Mouse (Mus musculus): ENCODE results near the gene Map4k1. TPM values are rescaled to one million over a fixed set of nuclear protein-coding genes. Genes with fewer than 3 reads are reported as not detected.

Map4k1 gene
- polyA plus RNA-seq, 1 experiment from 2014 or later = 6.2 TPM

- 86% methylated on average over 7 of the region's 7 CpGs for WGBS
- Histone ChIP-seq H3K4me3 (no peak overlapping the region), H3K4me2 (replicated peaks) (no peak overlapping the region), H3K9me3 (no peaks in the 10 kb centered on the region), H3K4me1 (peaks cover 14% of the 10 kb centered on the region), H3K27ac (replicated peaks) (no peak overlapping the region), H3K27me3 (no peaks in the 10 kb centered on the region), H3K36me3 (no peaks in the 10 kb centered on the region; the same call in 1 of the 2 replicates), H3K9ac (replicated peaks) (0 out of 2 replicates have a peak overlapping the region, but pooled peaks have one; percentile 1)
- ATAC-seq (ENCODE audit: low FRiP score, low read depth) = no peak
Measured at GRCm38 (mm10) chr7:28985207-28985606, 3.4 kb downstream of the Map4k1 start.

DNA sequence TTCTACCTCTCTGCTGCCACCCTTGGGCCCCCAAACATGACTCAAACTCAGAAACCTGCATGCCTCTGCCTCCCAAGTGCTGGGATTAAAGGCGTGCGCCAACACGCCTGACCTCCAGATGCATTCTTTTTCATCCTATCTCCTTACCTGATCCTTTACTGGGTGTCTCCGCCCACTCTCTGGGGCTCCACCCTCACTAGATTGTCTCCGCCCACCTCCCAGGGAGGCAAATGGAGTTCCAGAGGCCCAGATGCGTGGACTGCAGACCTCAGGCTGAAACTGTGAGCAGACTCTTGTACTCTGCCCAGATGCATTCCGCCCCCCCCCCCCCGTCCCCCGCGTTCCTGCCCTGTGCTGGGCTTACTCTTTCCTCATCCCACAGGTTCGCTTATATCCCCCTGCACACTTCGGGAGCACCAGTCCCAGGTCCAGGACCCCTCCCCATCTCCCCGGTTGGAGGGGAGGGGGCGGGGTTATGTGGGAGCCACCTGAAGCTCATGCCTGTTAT is 9.0 kb downstream of the Map4k1 start:
- no peak overlapping the region for H3K4me3 ChIP-seq
- H3K27me3 ChIP-seq = no peaks in the 10 kb centered on the region
- no peaks in the 10 kb centered on the region for H3K9me3 ChIP-seq
- H3K9ac ChIP-seq (replicated peaks) = no peak overlapping the region
- no peak overlapping the region for H3K4me2 ChIP-seq (replicated peaks)
- no peaks in the 10 kb centered on the region for H3K36me3 ChIP-seq
- no peaks in the 10 kb centered on the region for H3K4me1 ChIP-seq
- H3K27ac ChIP-seq (replicated peaks) = no peak overlapping the region
- 47% methylated on average over 14 of the region's 14 CpGs for WGBS
- no peak for ATAC-seq (ENCODE audit: low FRiP score, low read depth)

GRCm38 (mm10) chr7:28991616-28992015 is 9.8 kb downstream of the Map4k1 start:
- Histone ChIP-seq H3K9me3 (no peaks in the 10 kb centered on the region), H3K27me3 (no peaks in the 10 kb centered on the region), H3K4me3 (no peak overlapping the region), H3K4me2 (replicated peaks) (no peak overlapping the region), H3K27ac (replicated peaks) (no peak overlapping the region), H3K36me3 (no peaks in the 10 kb centered on the region), H3K4me1 (no peaks in the 10 kb centered on the region), H3K9ac (replicated peaks) (no peak overlapping the region)
- ATAC-seq (ENCODE audit: low FRiP score, low read depth) = no peak
- WGBS = 58% methylated on average over 5 of the region's 5 CpGs

- Histone ChIP-seq H3K4me3 (no peak overlapping the region), H3K4me1 (no peaks in the 10 kb centered on the region), H3K4me2 (replicated peaks) (no peak overlapping the region), H3K9me3 (no peaks in the 10 kb centered on the region), H3K9ac (replicated peaks) (no peak overlapping the region), H3K36me3 (no peaks in the 10 kb centered on the region), H3K27me3 (no peaks in the 10 kb centered on the region), H3K27ac (replicated peaks) (no peak overlapping the region)
- WGBS = 88% methylated on average over 3 of the region's 3 CpGs
- ATAC-seq (ENCODE audit: low FRiP score, low read depth) = no peak
Measured at GRCm38 (mm10) chr7:28992997-28993396, 11.1 kb downstream of the Map4k1 start.

- WGBS = 88% methylated on average over 3 of the region's 3 CpGs
- Histone ChIP-seq H3K36me3 (no peaks in the 10 kb centered on the region), H3K27me3 (no peaks in the 10 kb centered on the region), H3K4me1 (no peaks in the 10 kb centered on the region), H3K9ac (replicated peaks) (no peak overlapping the region), H3K4me2 (replicated peaks) (no peak overlapping the region), H3K4me3 (no peak overlapping the region), H3K9me3 (no peaks in the 10 kb centered on the region), H3K27ac (replicated peaks) (no peak overlapping the region)
- ATAC-seq (ENCODE audit: low FRiP score, low read depth) = no peak
Measured at GRCm38 (mm10) chr7:28993402-28993801, 11.6 kb downstream of the Map4k1 start.

DNA sequence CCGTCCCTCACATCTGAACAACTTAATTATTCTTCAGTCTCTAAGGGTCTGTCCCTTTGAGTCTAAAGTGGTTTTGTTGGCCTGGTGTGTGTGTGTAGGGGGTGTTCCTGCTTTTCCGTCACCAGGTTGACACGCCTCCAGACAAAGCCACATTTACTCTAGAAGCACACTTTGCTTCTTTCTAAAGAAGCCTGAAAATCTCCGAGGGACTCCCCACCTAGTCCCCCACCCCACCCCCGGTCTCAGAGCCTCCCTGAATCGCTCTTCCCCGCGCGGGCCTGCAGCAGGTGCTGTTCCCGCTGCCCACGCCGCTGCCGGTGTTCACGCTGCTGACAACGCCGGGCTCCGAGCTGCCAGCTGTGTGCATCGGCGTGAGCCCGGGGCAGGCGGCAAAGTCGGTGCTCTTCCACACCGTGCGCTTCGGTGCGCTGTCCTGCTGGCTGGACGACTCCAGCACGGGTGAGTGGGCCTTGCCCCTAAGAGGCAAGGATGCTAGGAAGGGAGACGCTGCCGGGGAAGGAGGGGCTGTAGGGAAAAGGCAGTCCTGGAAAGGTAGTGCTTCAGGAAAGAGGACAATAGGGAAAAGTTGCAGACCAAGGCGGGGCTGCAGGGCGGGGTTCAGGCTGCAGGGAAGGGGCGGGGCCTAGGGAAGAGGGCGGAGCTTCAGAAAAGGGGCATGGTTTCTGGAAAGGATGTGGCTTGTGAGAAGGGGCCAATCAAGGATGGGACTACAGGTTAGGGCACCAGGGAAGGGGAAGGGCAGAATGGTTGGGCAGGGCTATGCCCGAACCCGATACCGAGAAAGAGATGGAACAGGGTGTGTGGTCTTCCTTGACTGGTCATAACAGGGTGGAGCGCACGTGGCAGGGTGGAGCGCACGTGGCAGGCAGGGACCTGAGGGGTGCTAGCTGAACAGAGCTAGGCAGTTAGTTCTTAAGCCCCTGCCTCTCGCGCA is 19.1 kb downstream of the Map4k1 start:
- Histone ChIP-seq H3K9me3 (no peaks in the 10 kb centered on the region), H3K4me1 (peaks cover 8% of the 10 kb centered on the region; the same call in 1 of the 2 replicates), H3K9ac (replicated peaks) (peak overlapping the region; percentile 61), H3K4me2 (replicated peaks) (peak overlapping the region; percentile 86), H3K27ac (replicated peaks) (no peak overlapping the region), H3K27me3 (peaks cover 21% of the 10 kb centered on the region), H3K4me3 (peak overlapping the region; percentile 51), H3K36me3 (no peaks in the 10 kb centered on the region)
- peak; percentile 81 for ATAC-seq (ENCODE audit: low FRiP score, low read depth)
- 6% methylated on average over 43 of the region's 43 CpGs for WGBS

GRCm38 (mm10) chr7:29007224-29008101 is 25.6 kb downstream of the Map4k1 start:
- Histone ChIP-seq H3K36me3 (no peaks in the 10 kb centered on the region), H3K4me1 (no peaks in the 10 kb centered on the region), H3K4me3 (no peak overlapping the region), H3K9me3 (no peaks in the 10 kb centered on the region), H3K9ac (replicated peaks) (no peak overlapping the region), H3K27me3 (peaks cover 1% of the 10 kb centered on the region; the same call in 1 of the 2 replicates), H3K4me2 (replicated peaks) (no peak overlapping the region), H3K27ac (replicated peaks) (no peak overlapping the region)
- WGBS = 81% methylated on average over 9 of the region's 9 CpGs
- no peak for ATAC-seq (ENCODE audit: low FRiP score, low read depth)

GRCm38 (mm10) chr7:29008171-29008570 is 26.3 kb downstream of the Map4k1 start:
- Histone ChIP-seq H3K4me1 (no peaks in the 10 kb centered on the region), H3K9me3 (no peaks in the 10 kb centered on the region), H3K36me3 (no peaks in the 10 kb centered on the region), H3K27ac (replicated peaks) (no peak overlapping the region), H3K9ac (replicated peaks) (no peak overlapping the region), H3K27me3 (no peaks in the 10 kb centered on the region; the same call in 1 of the 2 replicates), H3K4me2 (replicated peaks) (no peak overlapping the region), H3K4me3 (no peak overlapping the region)
- WGBS = 95% methylated on average over 10 of the region's 10 CpGs
- ATAC-seq (ENCODE audit: low FRiP score, low read depth) = no peak

DNA sequence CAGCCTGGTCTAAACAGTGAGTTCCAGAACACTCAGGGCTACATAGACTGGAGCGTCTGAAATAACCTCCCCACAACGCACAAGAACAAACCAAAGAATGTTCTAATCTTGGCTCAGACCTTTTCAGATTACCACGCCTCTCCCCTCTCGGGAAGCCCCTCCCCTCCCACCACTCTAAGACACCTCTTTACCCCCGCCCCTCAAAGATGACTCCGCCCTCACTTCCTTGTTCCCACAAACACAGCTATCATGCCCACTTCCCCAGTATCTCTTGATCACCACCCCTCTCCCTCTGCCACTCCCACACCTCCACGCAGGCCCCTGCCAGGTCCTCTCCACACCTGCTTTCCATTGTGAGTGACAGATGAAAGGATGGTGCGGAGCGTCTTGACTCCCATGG is 26.9 kb downstream of the Map4k1 start:
- WGBS = 76% methylated on average over 9 of the region's 9 CpGs
- Histone ChIP-seq H3K27ac (replicated peaks) (no peak overlapping the region), H3K36me3 (no peaks in the 10 kb centered on the region)

GRCm38 (mm10) chr7:29014984-29015383 is 33.1 kb downstream of the Map4k1 start:
- Histone ChIP-seq H3K4me3 (no peak overlapping the region), H3K9me3 (no peaks in the 10 kb centered on the region), H3K4me2 (replicated peaks) (no peak overlapping the region), H3K4me1 (peaks cover 7% of the 10 kb centered on the region), H3K27me3 (peaks cover 36% of the 10 kb centered on the region), H3K36me3 (no peaks in the 10 kb centered on the region), H3K9ac (replicated peaks) (no peak overlapping the region), H3K27ac (replicated peaks) (no peak overlapping the region)
- ATAC-seq (ENCODE audit: low FRiP score, low read depth) = no peak
- 97% methylated on average over 1 of the region's 1 CpGs for WGBS

More for the DNA sequence above, 26.9 kb downstream of the Map4k1 start:
- no peaks in the 10 kb centered on the region for H3K4me1 ChIP-seq
- H3K4me2 ChIP-seq (replicated peaks) = no peak overlapping the region
- H3K4me3 ChIP-seq = no peak overlapping the region
- no peaks in the 10 kb centered on the region; the same call in 1 of the 2 replicates for H3K27me3 ChIP-seq
- ATAC-seq (ENCODE audit: low FRiP score, low read depth) = no peak
- no peaks in the 10 kb centered on the region for H3K9me3 ChIP-seq
- no peak overlapping the region for H3K9ac ChIP-seq (replicated peaks)

GRCm38 (mm10) chr7:29016440-29016839 is 34.6 kb downstream of the Map4k1 start:
- no peak for ATAC-seq (ENCODE audit: low FRiP score, low read depth)
- 88% methylated on average over 7 of the region's 7 CpGs for WGBS
- H3K27me3 ChIP-seq = peaks cover 51% of the 10 kb centered on the region

More at GRCm38 (mm10) chr7:29016440-29016839, 34.6 kb downstream of the Map4k1 start:
- H3K27ac ChIP-seq (replicated peaks) = no peak overlapping the region
- H3K9me3 ChIP-seq = no peaks in the 10 kb centered on the region
- H3K4me1 ChIP-seq = peaks cover 9% of the 10 kb centered on the region
- no peak overlapping the region for H3K9ac ChIP-seq (replicated peaks)
- no peak overlapping the region for H3K4me2 ChIP-seq (replicated peaks)
- H3K36me3 ChIP-seq = no peaks in the 10 kb centered on the region
- no peak overlapping the region for H3K4me3 ChIP-seq

All from midbrain, embryonic 12.5 days (tissue).